Comparison of ENCODE assay signal across 11 mouse cellular contexts in genomic region chr1:121527061-121527460, GRCm38 (mm10). TPM values are rescaled to one million over a fixed set of nuclear protein-coding genes. Genes with fewer than 3 reads are reported as not detected.
DNase-seq lines count a peak whose midpoint lies in the region; ATAC-seq and TF ChIP-seq lines count a peak whose summit lies in the region.
"Had no signal": no experiment of that assay in that cellular context is flagged by ENCODE, and none has a peak within 500 bp of the region (broad histone marks: within the 10 kb centered on the region; RNA-seq: fewer than 3 reads in every experiment).

No protein-coding gene starts in this region.

- TF ChIP-seq CTCF in forebrain, postnatal 0 days (IDR thresholded peaks at IDR 0.05; ENCODE audit: low read depth) = no peak

- H3K27me3 ChIP-seq in embryonic facial prominence, embryonic 12.5 days = peaks cover 31% of the 10 kb centered on the region
- peaks cover 13% of the 10 kb centered on the region; the same call in 1 of the 2 replicates for H3K27me3 ChIP-seq in forebrain, postnatal 0 days (ENCODE audit: insufficient read depth, low read length)
- H3K27me3 ChIP-seq in midbrain, embryonic 12.5 days = peaks cover 48% of the 10 kb centered on the region

- no peak overlapping the region for H3K9ac ChIP-seq in embryonic facial prominence, embryonic 12.5 days
- no peak overlapping the region for H3K9ac ChIP-seq in forebrain, postnatal 0 days
- no peak overlapping the region for H3K9ac ChIP-seq in midbrain, embryonic 12.5 days (replicated peaks)
- H3K9ac ChIP-seq: liver, embryonic 14.5 days had no signal

- H3K9me3 ChIP-seq in embryonic facial prominence, embryonic 12.5 days = no peaks in the 10 kb centered on the region
- H3K9me3 ChIP-seq in forebrain, postnatal 0 days (ENCODE audit: low read length) = no peaks in the 10 kb centered on the region
- H3K9me3 ChIP-seq in midbrain, embryonic 12.5 days = no peaks in the 10 kb centered on the region

- no peak overlapping the region for H3K27ac ChIP-seq in embryonic facial prominence, embryonic 12.5 days
- H3K27ac ChIP-seq in forebrain, postnatal 0 days (ENCODE audit: low read depth, low read length) = no peak overlapping the region
- no peak overlapping the region for H3K27ac ChIP-seq in midbrain, embryonic 12.5 days (replicated peaks)
- H3K27ac ChIP-seq: gastrocnemius, adult 2 months; liver, embryonic 14.5 days had no signal

- ATAC-seq in embryonic facial prominence, embryonic 12.5 days (ENCODE audit: insufficient number of reproducible peaks, insufficient read depth, low FRiP score, low TSS enrichment) = no peak
- ATAC-seq in forebrain, postnatal 0 days = no peak
- ATAC-seq in midbrain, embryonic 12.5 days (ENCODE audit: low FRiP score, low read depth) = no peak
- no peak for ATAC-seq in erythroid progenitor cell, adult 5-6 weeks (replicated peaks; ENCODE audit: low FRiP score, poor library complexity, severe bottlenecking)

- H3K36me3 ChIP-seq in embryonic facial prominence, embryonic 12.5 days = no peaks in the 10 kb centered on the region
- no peaks in the 10 kb centered on the region for H3K36me3 ChIP-seq in forebrain, postnatal 0 days (ENCODE audit: insufficient read depth)
- H3K36me3 ChIP-seq in midbrain, embryonic 12.5 days = no peaks in the 10 kb centered on the region

- peak; percentile 34 for DNase-seq in layer of hippocampus, adult 9-11 months
- DNase-seq in layer of hippocampus, postnatal 14 days (ENCODE audit: low spot score in 2 of 2) = no peak
- DNase-seq in forebrain, postnatal 0 days = no peak
- no peak for DNase-seq in urinary bladder, postnatal 25 days (ENCODE audit: low spot score)
- DNase-seq in kidney, postnatal 4 days = no peak
- DNase-seq: cerebellum, adult 18-20 months; gastrocnemius, adult 2 months had no signal

- WGBS in embryonic facial prominence, embryonic 12.5 days = 42% methylated on average over 17 of the region's 17 CpGs
- 47% methylated on average over 17 of the region's 17 CpGs for WGBS in forebrain, postnatal 0 days
- WGBS in midbrain, embryonic 12.5 days = 57% methylated on average over 17 of the region's 17 CpGs

- peaks cover 7% of the 10 kb centered on the region; the same call in 1 of the 2 replicates for H3K4me1 ChIP-seq in embryonic facial prominence, embryonic 12.5 days
- peaks cover 10% of the 10 kb centered on the region; the same call in 1 of the 2 replicates for H3K4me1 ChIP-seq in forebrain, postnatal 0 days (ENCODE audit: insufficient read depth)
- peaks cover 11% of the 10 kb centered on the region for H3K4me1 ChIP-seq in midbrain, embryonic 12.5 days

- peak overlapping the region; percentile 33 for H3K4me3 ChIP-seq in embryonic facial prominence, embryonic 12.5 days
- H3K4me3 ChIP-seq in forebrain, postnatal 0 days (ENCODE audit: low read depth, low read length) = peak overlapping the region; percentile 37
- peak overlapping the region; percentile 35 for H3K4me3 ChIP-seq in midbrain, embryonic 12.5 days
- H3K4me3 ChIP-seq: gastrocnemius, adult 2 months had no signal

- H3K4me2 ChIP-seq in embryonic facial prominence, embryonic 12.5 days (replicated peaks) = peak overlapping the region; percentile 64
- H3K4me2 ChIP-seq in forebrain, postnatal 0 days (ENCODE audit: low read depth) = peak overlapping the region; percentile 57
- peak overlapping the region; percentile 59 for H3K4me2 ChIP-seq in midbrain, embryonic 12.5 days (replicated peaks)

RNA-seq across cellular contexts. Expression of gene Htr5b, which starts 1.2 kb away (rescaled TPM):
- 10 to 100 TPM in 1 of 2 experiments, 1 to 10 TPM in 1; 9.4 to 10.8 TPM for total RNA-seq in layer of hippocampus, postnatal 14 days (2021)
- 0.27 and 0.35 TPM in 2 replicates for polyA plus RNA-seq in embryonic facial prominence, embryonic 12.5 days (2016; fragmentation: Nextera tagmentation; extraction: Ambion mirVana)
- 1.4 and 2.2 TPM in 2 replicates for total RNA-seq in forebrain, postnatal 0 days (2014; rRNA removed)
- polyA plus RNA-seq in forebrain, postnatal 0 days (2015; fragmentation: Nextera tagmentation; extraction: Ambion mirVana) = 1.9 and 3.5 TPM in 2 replicates
- polyA plus RNA-seq in midbrain, embryonic 12.5 days (2016; fragmentation: Nextera tagmentation; extraction: Ambion mirVana) = 0.20 and 0.38 TPM in 2 replicates
- total RNA-seq in erythroid progenitor cell, adult 5-6 weeks (2015; ENCODE audit: low replicate concordance) = not detected in 2 replicates
- total RNA-seq in erythroid progenitor cell, adult 5-6 weeks (2017; ENCODE audit: low replicate concordance) = not detected in 2 replicates
- total RNA-seq: gastrocnemius, adult 2 months had no signal
- polyA plus RNA-seq: liver, embryonic 14.5 days had no signal

RNA-seq across cellular contexts. Expression of gene Ddx18, which starts 40.7 kb away (rescaled TPM):
- total RNA-seq in layer of hippocampus, postnatal 14 days (2021) = 10 to 100 TPM; 21.5 to 24.8 TPM
- polyA plus RNA-seq in embryonic facial prominence, embryonic 12.5 days (2016; fragmentation: Nextera tagmentation; extraction: Ambion mirVana) = 81.8 and 83.4 TPM in 2 replicates
- total RNA-seq in forebrain, postnatal 0 days (2014; rRNA removed) = 37.5 and 40.0 TPM in 2 replicates
- polyA plus RNA-seq in forebrain, postnatal 0 days (2015; fragmentation: Nextera tagmentation; extraction: Ambion mirVana) = 29.4 and 30.6 TPM in 2 replicates
- polyA plus RNA-seq in midbrain, embryonic 12.5 days (2016; fragmentation: Nextera tagmentation; extraction: Ambion mirVana) = 60.2 and 65.2 TPM in 2 replicates
- total RNA-seq in erythroid progenitor cell, adult 5-6 weeks (2015; ENCODE audit: low replicate concordance) = 35.0 and 43.6 TPM in 2 replicates
- total RNA-seq in erythroid progenitor cell, adult 5-6 weeks (2017; ENCODE audit: low replicate concordance) = 7.3 and 13.7 TPM in 2 replicates
